Comparison of ENCODE assay signal across 27 mouse cellular contexts in the genomic region with DNA sequence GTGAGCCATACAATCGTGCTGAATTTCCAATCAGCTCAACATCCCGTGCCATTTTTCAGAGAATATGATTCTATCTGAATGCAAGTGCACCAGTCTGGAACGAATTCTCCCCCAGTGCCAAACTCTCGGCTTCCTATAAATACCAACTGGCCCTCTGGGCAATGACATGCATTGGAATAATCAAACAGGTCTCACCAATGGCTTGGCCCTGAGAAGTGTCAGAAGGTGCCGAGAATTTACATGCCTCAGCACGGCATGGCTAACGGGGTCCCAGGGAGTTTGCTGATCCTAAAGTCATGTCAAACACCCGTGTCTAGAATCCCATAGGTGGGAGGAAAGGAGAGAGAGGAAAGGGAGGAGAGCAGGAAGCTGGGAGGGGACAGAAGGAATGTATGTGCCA.
"Had no signal": no experiment of that assay in that cellular context is flagged by ENCODE, and none has a peak within 500 bp of the region (broad histone marks: within the 10 kb centered on the region; RNA-seq: fewer than 3 reads in every experiment).

No protein-coding gene starts in this region.

- H3K27me3 ChIP-seq: heart, embryonic 12.5 days; hindbrain, embryonic 12.5 days; kidney, embryonic 15.5 days; limb, embryonic 12.5 days; liver, embryonic 13.5 days; liver, embryonic 15.5 days had no signal

- H3K4me1 ChIP-seq: heart, embryonic 10.5 days; heart, embryonic 12.5 days; kidney, embryonic 15.5 days; liver, embryonic 13.5 days; liver, embryonic 15.5 days had no signal

- H3K9ac ChIP-seq: heart, embryonic 12.5 days; hindbrain, embryonic 12.5 days; hindbrain, embryonic 14.5 days; kidney, embryonic 15.5 days; limb, embryonic 12.5 days; liver, embryonic 13.5 days; liver, embryonic 15.5 days; liver, postnatal 0 days had no signal

- H3K4me3 ChIP-seq: gastrocnemius, adult 2 months; heart, embryonic 10.5 days; heart, embryonic 12.5 days; hindbrain, embryonic 10.5 days; hindbrain, embryonic 12.5 days; kidney, embryonic 15.5 days; layer of hippocampus, adult 2 months; left cerebral cortex, adult 2 months; limb, embryonic 10.5 days; limb, embryonic 12.5 days; liver, embryonic 13.5 days; liver, embryonic 15.5 days had no signal

- H3K27ac ChIP-seq: gastrocnemius, adult 2 months; heart, embryonic 10.5 days; hindbrain, embryonic 10.5 days; hindbrain, embryonic 12.5 days; hindbrain, embryonic 14.5 days; kidney, embryonic 15.5 days; layer of hippocampus, adult 2 months; left cerebral cortex, adult 2 months; limb, embryonic 10.5 days; limb, embryonic 12.5 days; liver, embryonic 13.5 days; liver, embryonic 15.5 days had no signal

- DNase-seq: gastrocnemius, adult 2 months; gastrocnemius, postnatal 10 days; gastrocnemius, postnatal 25 days; heart, postnatal 10 days; heart, postnatal 4 days; kidney, adult 18-20 months; kidney, adult 8-10 months; kidney, postnatal 25 days; kidney, postnatal 4 days; liver; liver, embryonic 13.5 days; liver, postnatal 0 days had no signal

- H3K4me2 ChIP-seq: heart, embryonic 12.5 days; hindbrain, embryonic 12.5 days; hindbrain, embryonic 14.5 days; kidney, embryonic 15.5 days; limb, embryonic 12.5 days; liver, embryonic 11.5 days; liver, embryonic 13.5 days; liver, embryonic 15.5 days had no signal

- ATAC-seq: hindbrain, embryonic 16.5 days; inflammation-experienced regulatory T-cells, adult 6 months; intestine, postnatal 0 days; liver, postnatal 0 days had no signal

- H3K9me3 ChIP-seq: heart, embryonic 10.5 days; heart, embryonic 12.5 days; hindbrain, embryonic 10.5 days; hindbrain, embryonic 12.5 days; kidney, embryonic 15.5 days; limb, embryonic 10.5 days; limb, embryonic 12.5 days; liver, embryonic 13.5 days; liver, embryonic 15.5 days had no signal

- H3K36me3 ChIP-seq: heart, embryonic 10.5 days; heart, embryonic 12.5 days; hindbrain, embryonic 10.5 days; hindbrain, embryonic 12.5 days; kidney, embryonic 15.5 days; limb, embryonic 10.5 days; limb, embryonic 12.5 days; liver, embryonic 13.5 days; liver, embryonic 15.5 days had no signal
